Mouse (Mus musculus) 3134 (cell line): Measurements from ENCODE around the gene Dand5.

Experiments used
- DNase-seq: peaks from one replicate; pipeline ENCODE4 v3.0.0-alpha.2; 2011; ENCODE audit warnings: low spot score; ENCODE audit not compliant: insufficient read length; ENCODE audit errors: extremely low read depth

Dand5 gene

GRCm38 (mm10) chr8:84785506-84785755 lies 37.2 kb downstream of the Dand5 start:
- DNase-seq, result no peak

DNA sequence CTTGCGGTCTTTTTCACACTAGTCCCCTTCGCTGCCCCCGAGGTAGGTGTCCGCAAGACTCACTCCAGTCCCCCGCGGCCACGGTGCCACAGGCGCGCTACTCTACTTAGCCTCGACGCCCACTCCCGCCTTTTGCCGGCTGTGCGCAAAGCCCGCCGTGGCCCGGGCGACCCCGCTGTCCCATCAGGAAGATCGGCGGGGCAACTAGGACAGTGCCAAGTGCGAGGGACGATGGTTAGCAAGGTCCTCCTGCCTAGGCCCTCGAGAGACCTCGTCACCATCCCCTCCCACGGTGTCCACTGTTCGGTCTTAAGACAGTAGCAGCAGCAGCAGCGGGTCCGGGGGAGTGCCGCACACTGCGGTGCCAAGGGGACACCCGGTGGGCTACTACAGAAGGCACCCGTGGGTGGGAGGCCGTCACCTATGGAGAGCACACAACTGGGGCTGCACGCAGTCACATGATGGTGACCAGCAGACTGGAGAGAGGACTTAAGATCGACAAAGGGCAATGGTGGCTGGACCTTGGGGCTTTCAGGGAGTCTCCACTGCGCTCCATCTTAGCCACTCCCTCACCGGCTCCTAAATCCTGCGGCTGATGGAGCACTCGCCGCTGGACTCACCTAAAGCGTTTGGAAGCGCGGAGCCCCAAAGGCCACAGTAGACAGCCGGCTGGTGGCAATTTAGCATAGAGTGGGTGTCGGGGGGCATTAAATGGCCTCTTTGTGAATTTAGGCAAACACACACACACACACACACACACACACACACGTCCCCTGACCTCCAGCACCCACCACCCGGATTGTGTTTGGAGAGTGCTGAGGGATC lies 37.7 kb downstream of the Dand5 start:
- peak; percentile 84 for DNase-seq

GRCm38 (mm10) chr8:84783919-84784581 lies 38.6 kb downstream of the Dand5 start:
- DNase-seq, result peak; percentile 77

DNA sequence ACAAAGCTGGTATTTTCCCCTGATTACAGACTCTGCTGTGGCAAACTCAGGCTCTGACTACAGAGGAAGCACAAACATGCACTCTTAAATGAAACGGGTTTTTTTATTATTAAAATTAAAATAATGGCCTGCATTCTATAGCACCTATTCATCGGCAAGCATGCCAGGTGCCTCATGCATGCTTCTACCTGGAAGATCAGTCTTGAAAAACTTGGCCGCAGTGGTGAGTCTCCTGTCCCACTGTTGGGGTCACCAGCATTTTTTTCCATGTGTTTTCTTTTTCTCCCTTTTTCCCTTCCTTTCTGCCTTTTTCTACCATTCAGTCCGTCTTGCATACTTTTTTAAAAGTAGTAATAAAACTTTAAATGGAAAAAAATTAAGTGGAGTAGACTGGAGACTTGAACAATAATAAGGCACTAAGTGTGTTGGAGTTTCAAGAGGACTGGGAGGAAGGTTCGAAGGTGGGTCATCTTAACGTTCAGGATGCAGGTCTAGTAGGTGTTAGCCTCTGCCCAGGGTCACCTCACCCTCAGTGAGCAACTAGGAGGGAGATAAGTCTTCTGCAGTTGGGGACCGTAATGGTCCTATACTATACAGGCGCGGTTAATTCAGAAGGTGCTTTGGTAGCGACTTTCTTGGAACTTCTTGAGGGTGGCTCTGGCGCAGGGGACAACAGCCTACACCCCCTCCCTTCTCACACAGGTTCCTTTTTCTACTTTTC lies 39.3 kb downstream of the Dand5 start:
- DNase-seq, result no peak

GRCm38 (mm10) chr8:84782680-84783079 lies 39.9 kb downstream of the Dand5 start:
- DNase-seq, result peak; percentile 43

- DNase-seq, result no peak
Observed at GRCm38 (mm10) chr8:84781686-84782505, 40.7 kb downstream of the Dand5 start.

- peak; percentile 51 for DNase-seq
Observed at GRCm38 (mm10) chr8:84780949-84781680, 41.5 kb downstream of the Dand5 start.

- DNase-seq, result peak; percentile 43
Observed at GRCm38 (mm10) chr8:84780225-84780555, 42.4 kb downstream of the Dand5 start.

- peak; percentile 48 for DNase-seq
Observed at GRCm38 (mm10) chr8:84779519-84780224, 43.0 kb downstream of the Dand5 start.

GRCm38 (mm10) chr8:84778638-84779380 lies 43.8 kb downstream of the Dand5 start:
- DNase-seq, result peak; percentile 37

DNA sequence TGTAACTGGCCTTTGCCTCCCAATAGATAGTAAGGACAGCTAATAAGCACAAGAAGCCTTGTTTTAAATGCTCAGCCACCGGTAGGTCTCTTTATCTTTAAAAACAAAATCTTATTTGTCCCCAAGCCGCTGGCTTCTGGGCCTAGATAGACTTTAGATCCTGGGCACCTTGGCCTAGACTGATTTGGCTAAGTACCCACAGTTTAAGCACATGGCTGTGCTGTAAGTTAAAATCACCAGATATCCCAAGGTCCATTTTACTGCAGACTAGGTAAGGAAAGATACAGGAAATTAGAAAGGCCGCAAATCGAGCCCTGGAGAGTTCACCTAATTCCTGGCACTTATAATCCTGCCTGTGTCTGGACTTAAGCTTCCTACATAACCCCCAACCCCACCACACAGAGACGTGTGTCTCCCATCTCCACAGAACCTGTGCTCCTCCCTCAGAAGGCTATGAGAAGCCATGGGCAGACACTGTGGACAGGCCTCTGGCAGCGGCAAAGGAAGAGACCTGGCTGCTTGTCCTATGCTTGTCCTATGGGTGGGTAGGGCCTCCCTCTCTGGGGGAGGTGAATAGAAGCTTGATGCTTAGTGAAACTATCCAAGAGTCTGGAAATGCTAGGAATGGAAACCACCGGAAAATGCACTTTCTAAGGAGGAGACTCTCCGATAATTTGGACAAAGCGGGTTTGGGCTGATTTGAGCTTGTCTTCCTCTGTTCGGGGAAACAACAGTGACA lies 44.6 kb downstream of the Dand5 start:
- DNase-seq, result peak; percentile 31

GRCm38 (mm10) chr8:84776569-84776968 lies 46.1 kb downstream of the Dand5 start:
- no peak for DNase-seq

GRCm38 (mm10) chr8:84775621-84776113 lies 47.0 kb downstream of the Dand5 start:
- no peak for DNase-seq

GRCm38 (mm10) chr8:84775105-84775591 lies 47.5 kb downstream of the Dand5 start:
- DNase-seq, result peak; percentile 73

GRCm38 (mm10) chr8:84774473-84774911 lies 48.1 kb downstream of the Dand5 start:
- DNase-seq, result peak; percentile 87

- DNase-seq, result peak; percentile 81
Observed at GRCm38 (mm10) chr8:84773833-84774232, 48.8 kb downstream of the Dand5 start.

DNA sequence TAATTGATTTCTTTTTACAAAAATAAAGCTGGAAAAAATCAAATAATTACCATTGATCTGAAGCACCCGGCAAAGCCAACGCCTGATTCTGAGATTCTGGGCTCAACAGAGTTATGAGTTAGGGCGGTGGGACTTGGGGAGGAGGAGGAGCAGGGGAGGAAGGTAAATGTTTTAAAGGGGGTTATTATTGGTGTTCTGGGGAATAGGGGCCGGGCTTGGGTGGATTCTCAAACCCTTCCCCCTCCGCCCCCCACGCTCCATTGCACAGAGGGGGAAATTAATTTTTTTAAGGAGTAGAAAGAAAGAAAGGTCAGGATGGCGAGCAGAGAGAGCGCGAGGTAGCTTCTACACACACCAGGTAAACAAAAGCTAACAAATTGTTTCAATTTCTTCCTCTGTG lies 49.3 kb downstream of the Dand5 start:
- DNase-seq, result peak; percentile 32

GRCm38 (mm10) chr8:84772628-84773027 lies 50.0 kb downstream of the Dand5 start:
- DNase-seq, result peak; percentile 54
